Mouse (Mus musculus): ENCODE results near the gene Pced1b. TPM values are rescaled to one million over a fixed set of nuclear protein-coding genes. Genes with fewer than 3 reads are reported as not detected.

Pced1b gene
- total and polyA plus RNA-seq, 2 experiments from 2014 or later = 0.89 to 2.6 TPM

- no peaks in the 10 kb centered on the region for H3K9me3 ChIP-seq (replicated peaks; ENCODE audit: control insufficient read depth, low read length)
- no peak for DNase-seq (ENCODE audit: low spot score)
- no peak for TF ChIP-seq CTCF (IDR thresholded peaks at IDR 0.05; ENCODE audit: low read depth)
- TF ChIP-seq EP300 (IDR thresholded peaks at IDR 0.05; ENCODE audit: low read depth) = no peak
- no peaks in the 10 kb centered on the region for H3K27me3 ChIP-seq (ENCODE audit: control insufficient read depth, insufficient read depth, low read length)
- H3K4me1 ChIP-seq (ENCODE audit: control insufficient read depth, insufficient read depth) = no peaks in the 10 kb centered on the region
- 35% methylated on average over 4 of the region's 4 CpGs for WGBS
- no peak for ATAC-seq (ENCODE audit: insufficient read depth, low read depth)
- H3K36me3 ChIP-seq (replicated peaks; ENCODE audit: control insufficient read depth, insufficient read depth, low read length) = no peaks in the 10 kb centered on the region
- H3K27ac ChIP-seq (ENCODE audit: low read depth) = no peak overlapping the region
- H3K9ac ChIP-seq (replicated peaks; ENCODE audit: low read depth, low read length) = no peak overlapping the region
- no peak overlapping the region for H3K4me2 ChIP-seq (ENCODE audit: low read depth, low read length)
- H3K4me3 ChIP-seq (ENCODE audit: low read depth, low read length) = no peak overlapping the region
These were observed 185.3 kb downstream of the Pced1b start for GRCm38 (mm10) chr15:97432221-97432620.

Other genes starting within 250 kb of the Pced1b start
- gene Slc38a4, start 191.2 kb upstream of the Pced1b start, total RNA-seq (2014; rRNA removed; ENCODE audit: low replicate concordance) = 92.1 and 111 TPM in 2 replicates
- gene Slc38a4, start 191.2 kb upstream of the Pced1b start, polyA plus RNA-seq (2015; fragmentation: Nextera tagmentation; extraction: Ambion mirVana) = 56.3 and 57.5 TPM in 2 replicates
- gene Amigo2, start 180 bp downstream of the Pced1b start, total RNA-seq (2014; rRNA removed; ENCODE audit: low replicate concordance) = 6.0 and 6.3 TPM in 2 replicates
- gene Amigo2, start 180 bp downstream of the Pced1b start, polyA plus RNA-seq (2015; fragmentation: Nextera tagmentation; extraction: Ambion mirVana) = 4.1 and 4.4 TPM in 2 replicates